Mouse (Mus musculus) CH12.LX (cell line): ENCODE data around the gene Stxbp2.

Experiments
- CTCF ChIP-seq, 2 experiments: IDR thresholded peaks in 1 of 2; conservative IDR thresholded peaks in 1 of 2; 2 replicates each; pipeline ENCODE4 v1.5.1; 2011 to 2012; ENCODE audit warnings: low read depth in 2 of 2, low read length in 2 of 2, improper control_type of control experiment in 1 of 2, inconsistent platforms in 1 of 2, mild to moderate bottlenecking in 1 of 2, moderate library complexity in 1 of 2
- EP300 ChIP-seq: IDR thresholded peaks from 2 replicates; pipeline ENCODE4 v1.6.1; 2011; ENCODE audit warnings: low read length, improper control_type of control experiment
- HCFC1 ChIP-seq: IDR thresholded peaks from 2 replicates; pipeline ENCODE4 v1.6.1; 2012; ENCODE audit warnings: low read depth, mild to moderate bottlenecking, inconsistent platforms, low read length, improper control_type of control experiment
- MEF2A ChIP-seq: IDR thresholded peaks from 2 replicates; pipeline ENCODE4 v1.6.1; 2014; ENCODE audit warnings: low read depth, mild to moderate bottlenecking, inconsistent platforms, low read length, improper control_type of control experiment, borderline replicate concordance
- MXI1 ChIP-seq: IDR thresholded peaks from 2 replicates; pipeline ENCODE4 v1.6.1; 2011; ENCODE audit warnings: mild to moderate bottlenecking, low read depth, low read length, improper control_type of control experiment
- MYC ChIP-seq: IDR thresholded peaks from 2 replicates; pipeline ENCODE4 v1.6.1; 2011; ENCODE audit warnings: low read depth, mild to moderate bottlenecking, improper control_type of control experiment, low read length
- NELFE ChIP-seq: IDR thresholded peaks from 2 replicates; pipeline ENCODE4 v1.6.1; 2011; ENCODE audit warnings: low read depth, low read length, improper control_type of control experiment
- POLR2A ChIP-seq: IDR thresholded peaks from 2 replicates; pipeline ENCODE4 v1.6.1; 2011; ENCODE audit warnings: low read depth, mild to moderate bottlenecking, improper control_type of control experiment, low read length
- SMC3 ChIP-seq: IDR thresholded peaks from 2 replicates; pipeline ENCODE4 v1.6.1; 2011; ENCODE audit warnings: low read depth, low read length, improper control_type of control experiment
- USF2 ChIP-seq: conservative IDR thresholded peaks from 2 replicates; pipeline ENCODE4 v1.6.1; 2011; ENCODE audit warnings: low read depth, low read length, improper control_type of control experiment
- ZC3H11A ChIP-seq: IDR thresholded peaks from 2 replicates; pipeline ENCODE4 v1.6.1; 2012; ENCODE audit warnings: low read depth, mild to moderate bottlenecking, inconsistent platforms, low read length, improper control_type of control experiment
- ZKSCAN1 ChIP-seq: IDR thresholded peaks from 2 replicates; pipeline ENCODE4 v1.6.1; 2012; ENCODE audit warnings: low read depth, inconsistent platforms, low read length, improper control_type of control experiment, borderline replicate concordance
- ZMIZ1 ChIP-seq: IDR thresholded peaks from 2 replicates; pipeline ENCODE4 v1.6.1; 2012; ENCODE audit warnings: low read depth, mild to moderate bottlenecking, inconsistent platforms, low read length, improper control_type of control experiment

- no peak for TF ChIP-seq EP300
- no peak for TF ChIP-seq ZMIZ1
- TF ChIP-seq NELFE, result no peak
- TF ChIP-seq CTCF (conservative IDR thresholded peaks at IDR 0.05 in 1 of 2, IDR thresholded peaks at IDR 0.05 in 1 of 2; ENCODE audit: low read depth in 2 of 2, low read length in 2 of 2), result no peak
- TF ChIP-seq MYC, result no peak
- TF ChIP-seq POLR2A, result no peak
- TF ChIP-seq ZC3H11A, result no peak
- no peak for TF ChIP-seq ZKSCAN1
- TF ChIP-seq MEF2A, result no peak
- no peak for TF ChIP-seq MXI1
- TF ChIP-seq HCFC1, result no peak
- TF ChIP-seq USF2, result no peak
- no peak for TF ChIP-seq SMC3
Observed at GRCm38 (mm10) chr8:3665507-3665906, 34.8 kb downstream of the Stxbp2 start, which contains the start of gene Mcemp1.
